Mouse (Mus musculus) small intestine, adult 2 months (tissue): ENCODE measurements at regions not wholly inside any gene's neighbourhood (a gene's known extent, or its start where the extent isn't known, plus 50 kb on each side); places are given as distances from the start of the nearest gene placed in this dataset.

Source experiments
- CTCF ChIP-seq: fragments of 200-500 bp; IDR thresholded peaks from 2 replicates; pipeline ENCODE4 v1.5.1; 2012; ENCODE audit warnings: low read depth, mild to moderate bottlenecking, control low read depth, inconsistent platforms, low read length, moderate library complexity, mixed read lengths; ENCODE audit not compliant: insufficient replicate concordance, insufficient read length; ENCODE audit errors: extremely low read depth
- POLR2A ChIP-seq: fragments of 200-500 bp; IDR thresholded peaks from 2 replicates; pipeline ENCODE4 v1.6.1; 2012; ENCODE audit warnings: low read depth, mild to moderate bottlenecking, control low read depth, inconsistent platforms, low read length, moderate library complexity

DNA sequence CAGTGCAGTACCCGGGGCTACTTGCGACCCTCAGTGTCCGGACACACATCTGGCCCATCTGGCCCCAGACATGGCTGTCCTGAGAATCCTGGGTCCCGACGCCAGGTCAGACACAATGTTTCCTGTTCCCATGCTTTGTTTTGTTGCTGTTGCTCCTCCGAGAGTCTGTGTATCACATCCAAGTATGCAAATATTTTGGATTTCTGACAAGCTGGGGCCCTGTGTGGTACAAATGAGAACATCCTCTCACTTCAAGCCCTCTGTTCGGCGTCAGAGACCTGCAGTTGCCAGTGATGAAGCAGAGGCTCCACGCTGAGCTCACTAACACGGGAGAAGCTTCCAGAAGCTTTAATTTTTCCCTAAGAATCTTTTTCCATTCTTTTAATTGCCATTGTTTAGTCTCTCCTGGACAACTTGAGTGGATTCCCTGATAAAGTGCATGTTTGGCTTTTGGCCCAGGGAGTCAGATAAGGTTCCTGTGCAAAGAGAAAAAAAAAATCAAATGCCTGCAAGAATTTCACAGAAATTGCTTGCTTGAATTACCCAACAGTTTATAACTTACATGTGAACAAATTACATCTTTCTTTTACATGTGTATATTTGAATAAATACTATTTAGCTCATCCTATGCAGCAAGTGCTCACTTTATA lies 304.5 kb upstream of the Irx2 start:
- TF ChIP-seq POLR2A (no peak), CTCF (no peak)
